Mouse (Mus musculus) embryonic facial prominence, embryonic 11.5 days (tissue): Measurements from ENCODE around the gene Cacna2d3. TPM values are rescaled to one million over a fixed set of nuclear protein-coding genes. Genes with fewer than 3 reads are reported as not detected.

Experiments
- ATAC-seq: fragments of 200-750 bp; cut with Nextera tagmentation; replicated peaks from 2 replicates; pipeline ENCODE4 v1.8.0; 2017; ENCODE audit warnings: low read depth; ENCODE audit not compliant: insufficient number of reproducible peaks, low FRiP score, low TSS enrichment
- DNase-seq: peaks from one replicate; pipeline ENCODE4 v3.0.0-alpha.2; 2015; ENCODE audit warnings: low spot score
- H3K27ac ChIP-seq: fragments of 300-500 bp; sonication (generic); replicated peaks from 2 replicates; pipeline ENCODE4 v1.5.1; 2014; ENCODE audit warnings: mild to moderate bottlenecking, low read depth, low read length, control low read depth
- H3K27me3 ChIP-seq: fragments of 300-500 bp; sonication (generic); 2 replicates; pipeline ENCODE4 v1.6.1; 2014; ENCODE audit warnings: mild to moderate bottlenecking, low read length, moderate library complexity, mixed read lengths; ENCODE audit not compliant: control insufficient read depth, insufficient read depth
- H3K36me3 ChIP-seq: fragments of 300-500 bp; sonication (generic); replicated peaks from 2 replicates; pipeline ENCODE4 v1.6.1; 2014; ENCODE audit warnings: low read depth, mild to moderate bottlenecking, low read length, moderate library complexity, mixed read lengths; ENCODE audit not compliant: control insufficient read depth, insufficient read depth
- H3K4me1 ChIP-seq: fragments of 300-500 bp; sonication (generic); 2 replicates; pipeline ENCODE4 v1.6.1; 2014; ENCODE audit warnings: low read length, mixed read lengths; ENCODE audit not compliant: control insufficient read depth, insufficient read depth
- H3K4me2 ChIP-seq: fragments of 300-500 bp; sonication (generic); 2 replicates; pipeline ENCODE4 v1.6.1; 2014; ENCODE audit warnings: low read depth, mild to moderate bottlenecking, control low read depth, low read length, moderate library complexity
- H3K4me3 ChIP-seq: fragments of 300-500 bp; sonication (generic); 2 replicates; pipeline ENCODE4 v1.5.1; 2014; ENCODE audit warnings: low read depth, low read length, control low read depth
- H3K9ac ChIP-seq: fragments of 300-500 bp; sonication (generic); replicated peaks from 2 replicates; pipeline ENCODE4 v1.6.1; 2014; ENCODE audit warnings: mild to moderate bottlenecking, control low read depth, low read length
- H3K9me3 ChIP-seq: fragments of 300-500 bp; sonication (generic); replicated peaks from 2 replicates; pipeline ENCODE4 v1.6.1; 2016; ENCODE audit warnings: mild to moderate bottlenecking, low read length, inconsistent platforms, mixed read lengths; ENCODE audit not compliant: control insufficient read depth
- WGBS: fragments of 180-500 bp; shearing (Covaris S2); extraction: QIAGEN DNeasy Blood & Tissue Kit; methylation state at CpG from one replicate; pipeline ENCODE4 v1.1.7; 2014; 5-methylcytosine and 5-hydroxymethylcytosine counted together
- polyA plus RNA-seq: library from polyadenylated mRNA; unstranded; fragments of >200 nt; fragmentation: Nextera tagmentation; extraction: Ambion mirVana; gene quantifications from 2 replicates; pipeline ENCODE4 v1.2.1, GENCODE M21; 2014

Cacna2d3 gene
- polyA plus RNA-seq, 1 experiment from 2014 or later: 4.0 TPM

- DNase-seq (no peak), ATAC-seq (no peak)
- H3K27me3 ChIP-seq: no peaks in the 10 kb centered on the region
- no peak overlapping the region for H3K4me2 ChIP-seq
- H3K9me3 ChIP-seq: no peaks in the 10 kb centered on the region
- 94% methylated on average over 2 of the region's 2 CpGs for WGBS
- no peak overlapping the region for H3K9ac ChIP-seq
- no peak overlapping the region for H3K4me3 ChIP-seq
- no peak overlapping the region for H3K27ac ChIP-seq
- H3K36me3 ChIP-seq: no peaks in the 10 kb centered on the region
- no peaks in the 10 kb centered on the region for H3K4me1 ChIP-seq
These were observed 659.0 kb downstream of the Cacna2d3 start for GRCm38 (mm10) chr14:29062676-29063075.

GRCm38 (mm10) chr14:29061491-29061890 lies 660.2 kb downstream of the Cacna2d3 start:
- no peaks in the 10 kb centered on the region for H3K4me1 ChIP-seq
- ATAC-seq (no peak), DNase-seq (no peak)
- H3K4me3 ChIP-seq: no peak overlapping the region
- no peak overlapping the region for H3K4me2 ChIP-seq
- H3K9ac ChIP-seq: no peak overlapping the region
- WGBS: 79% methylated on average over 1 of the region's 1 CpGs
- no peaks in the 10 kb centered on the region for H3K27me3 ChIP-seq
- no peak overlapping the region for H3K27ac ChIP-seq
- no peaks in the 10 kb centered on the region for H3K36me3 ChIP-seq
- no peaks in the 10 kb centered on the region for H3K9me3 ChIP-seq

- DNase-seq (no peak), ATAC-seq (no peak)
- no peaks in the 10 kb centered on the region for H3K9me3 ChIP-seq
- H3K4me1 ChIP-seq: no peaks in the 10 kb centered on the region
- H3K4me2 ChIP-seq: no peak overlapping the region
- H3K9ac ChIP-seq: no peak overlapping the region
- H3K36me3 ChIP-seq: no peaks in the 10 kb centered on the region
- H3K27ac ChIP-seq: no peak overlapping the region
- no peaks in the 10 kb centered on the region for H3K27me3 ChIP-seq
- no peak overlapping the region for H3K4me3 ChIP-seq
These were observed 661.0 kb downstream of the Cacna2d3 start for GRCm38 (mm10) chr14:29060679-29061078.

GRCm38 (mm10) chr14:29051951-29052835 lies 669.5 kb downstream of the Cacna2d3 start:
- DNase-seq (peak; percentile 14), ATAC-seq (no peak)
- Histone ChIP-seq H3K4me1 (no peaks in the 10 kb centered on the region), H3K9me3 (no peaks in the 10 kb centered on the region), H3K27ac (no peak overlapping the region), H3K36me3 (no peaks in the 10 kb centered on the region), H3K9ac (no peak overlapping the region), H3K4me2 (no peak overlapping the region), H3K4me3 (no peak overlapping the region), H3K27me3 (no peaks in the 10 kb centered on the region)
- WGBS: 52% methylated on average over 16 of the region's 16 CpGs

GRCm38 (mm10) chr14:29042355-29042754 lies 679.3 kb downstream of the Cacna2d3 start:
- H3K4me2 ChIP-seq: no peak overlapping the region
- DNase-seq: no peak
- no peaks in the 10 kb centered on the region for H3K9me3 ChIP-seq
- H3K36me3 ChIP-seq: no peaks in the 10 kb centered on the region
- no peak overlapping the region for H3K4me3 ChIP-seq
- ATAC-seq: no peak
- no peaks in the 10 kb centered on the region for H3K27me3 ChIP-seq
- no peaks in the 10 kb centered on the region for H3K4me1 ChIP-seq
- 81% methylated on average over 1 of the region's 1 CpGs for WGBS
- H3K27ac ChIP-seq: no peak overlapping the region
- H3K9ac ChIP-seq: no peak overlapping the region

- Histone ChIP-seq H3K4me1 (no peaks in the 10 kb centered on the region), H3K4me2 (no peak overlapping the region), H3K36me3 (no peaks in the 10 kb centered on the region), H3K4me3 (no peak overlapping the region), H3K27ac (no peak overlapping the region), H3K27me3 (no peaks in the 10 kb centered on the region), H3K9ac (no peak overlapping the region), H3K9me3 (no peaks in the 10 kb centered on the region)
- 97% methylated on average over 1 of the region's 1 CpGs for WGBS
- ATAC-seq: no peak
- no peak for DNase-seq
These were observed 680.2 kb downstream of the Cacna2d3 start for GRCm38 (mm10) chr14:29041498-29041897.

- DNase-seq (no peak), ATAC-seq (no peak)
- Histone ChIP-seq H3K27ac (no peak overlapping the region), H3K36me3 (no peaks in the 10 kb centered on the region), H3K4me1 (no peaks in the 10 kb centered on the region), H3K9ac (no peak overlapping the region), H3K4me3 (no peak overlapping the region), H3K9me3 (no peaks in the 10 kb centered on the region), H3K4me2 (no peak overlapping the region), H3K27me3 (no peaks in the 10 kb centered on the region)
- WGBS: 74% methylated on average over 9 of the region's 9 CpGs
These were observed 680.9 kb downstream of the Cacna2d3 start for GRCm38 (mm10) chr14:29040606-29041364.

- no peak for DNase-seq
- Histone ChIP-seq H3K4me3 (no peak overlapping the region), H3K9me3 (no peaks in the 10 kb centered on the region), H3K27me3 (no peaks in the 10 kb centered on the region), H3K36me3 (no peaks in the 10 kb centered on the region), H3K9ac (no peak overlapping the region), H3K4me2 (no peak overlapping the region), H3K4me1 (no peaks in the 10 kb centered on the region), H3K27ac (no peak overlapping the region)
- no peak for ATAC-seq
- 75% methylated on average over 5 of the region's 5 CpGs for WGBS
These were observed 683.4 kb downstream of the Cacna2d3 start for GRCm38 (mm10) chr14:29038246-29038645.
